ENCODE assay signal across 10 mouse cellular contexts in genomic region chr4:133197355-133197754, GRCm38 (mm10). TPM values are rescaled to one million over a fixed set of nuclear protein-coding genes. Genes with fewer than 3 reads are reported as not detected.
DNase-seq lines count a peak whose midpoint lies in the region; ATAC-seq and TF ChIP-seq lines count a peak whose summit lies in the region.
"Had no signal": no experiment of that assay in that cellular context is flagged by ENCODE, and none has a peak within 500 bp of the region (broad histone marks: within the 10 kb centered on the region; RNA-seq: fewer than 3 reads in every experiment).

No protein-coding gene starts in this region.

- peak overlapping the region; percentile 92 for H3K27ac ChIP-seq in heart, embryonic 12.5 days (ENCODE audit: poor library complexity, severe bottlenecking)
- H3K27ac ChIP-seq in thymus, adult 2 months (ENCODE audit: control insufficient read depth, insufficient read depth, low read length) = peak overlapping the region; percentile 33
- H3K27ac ChIP-seq in limb, embryonic 13.5 days = peak overlapping the region; percentile 93

- peaks cover 51% of the 10 kb centered on the region for H3K36me3 ChIP-seq in heart, embryonic 12.5 days
- H3K36me3 ChIP-seq in thymus, adult 2 months (ENCODE audit: control insufficient read depth, insufficient read depth, low read length) = peaks cover 35% of the 10 kb centered on the region
- peaks cover 45% of the 10 kb centered on the region for H3K36me3 ChIP-seq in limb, embryonic 13.5 days

- H3K4me1 ChIP-seq in heart, embryonic 12.5 days (replicated peaks) = peaks cover 60% of the 10 kb centered on the region
- peaks cover 27% of the 10 kb centered on the region for H3K4me1 ChIP-seq in thymus, adult 2 months (replicated peaks; ENCODE audit: control insufficient read depth, insufficient read depth, low read length)
- peaks cover 66% of the 10 kb centered on the region for H3K4me1 ChIP-seq in limb, embryonic 13.5 days

- no peak overlapping the region for H3K4me2 ChIP-seq in heart, embryonic 12.5 days
- H3K4me2 ChIP-seq in limb, embryonic 13.5 days (replicated peaks) = peak overlapping the region; percentile 38

- WGBS in heart, embryonic 12.5 days = 29% methylated on average over 5 of the region's 5 CpGs
- 90% methylated on average over 5 of the region's 5 CpGs for WGBS in thymus, adult 2 months
- WGBS in limb, embryonic 13.5 days = 8% methylated on average over 5 of the region's 5 CpGs

- no peak overlapping the region for H3K4me3 ChIP-seq in heart, embryonic 12.5 days
- H3K4me3 ChIP-seq in thymus, adult 2 months (ENCODE audit: control insufficient read depth, insufficient read depth, low read length) = no peak overlapping the region
- no peak overlapping the region for H3K4me3 ChIP-seq in limb, embryonic 13.5 days
- H3K4me3 ChIP-seq: megakaryocyte, embryonic 14.5 days had no signal

- no peak for DNase-seq in heart, adult 8-10 months (ENCODE audit: low spot score)
- DNase-seq in thymus, adult 2 months = no peak
- DNase-seq in thymus, postnatal 36 days = no peak
- no peak for DNase-seq in yolk sac, embryonic 10.5 days (ENCODE audit: low spot score)
- no peak for DNase-seq in adipocyte (ENCODE audit: low spot score)

- no peak for TF ChIP-seq CTCF in thymus, adult 2 months (IDR thresholded peaks at IDR 0.05; ENCODE audit: borderline replicate concordance, control insufficient read depth, extremely low read depth, insufficient read depth, low read length, poor library complexity)

- no peak for TF ChIP-seq POLR2A in thymus, adult 2 months (IDR thresholded peaks at IDR 0.05; ENCODE audit: control insufficient read depth, extremely low read depth, insufficient read depth, low read length, poor library complexity)

- ATAC-seq in heart, embryonic 12.5 days (ENCODE audit: insufficient number of reproducible peaks, low FRiP score) = no peak
- peak; percentile 22; the same call in 1 of the 2 replicates for ATAC-seq in limb, embryonic 13.5 days (ENCODE audit: low FRiP score, low read depth)
- no peak for ATAC-seq in erythroblast, adult 5-6 weeks (replicated peaks; ENCODE audit: low FRiP score, poor library complexity, severe bottlenecking)

- peak overlapping the region; percentile 49 for H3K9ac ChIP-seq in heart, embryonic 12.5 days
- peak overlapping the region; percentile 48 for H3K9ac ChIP-seq in limb, embryonic 13.5 days

- no peaks in the 10 kb centered on the region for H3K9me3 ChIP-seq in heart, embryonic 12.5 days (replicated peaks)
- H3K9me3 ChIP-seq in limb, embryonic 13.5 days = no peaks in the 10 kb centered on the region
- H3K9me3 ChIP-seq: megakaryocyte, embryonic 14.5 days had no signal

- H3K27me3 ChIP-seq in heart, embryonic 12.5 days (replicated peaks) = no peaks in the 10 kb centered on the region
- no peaks in the 10 kb centered on the region for H3K27me3 ChIP-seq in thymus, adult 2 months (ENCODE audit: control insufficient read depth, insufficient read depth, low read length)
- no peaks in the 10 kb centered on the region for H3K27me3 ChIP-seq in limb, embryonic 13.5 days
- H3K27me3 ChIP-seq: CH12.LX; megakaryocyte, embryonic 14.5 days had no signal

RNA-seq across cellular contexts. Expression of gene Cd164l2, which starts 14.6 kb away (rescaled TPM):
- 0.34 TPM in 1 of 2 replicates, not detected in the other for polyA plus RNA-seq in heart, embryonic 12.5 days (2016; fragmentation: Nextera tagmentation; extraction: Ambion mirVana)
- total RNA-seq in heart, adult 8-10 months (2022) = not detected
- polyA plus RNA-seq in thymus, adult 2 months (2012; rRNA removed) = 0.90 and 1.1 TPM in 2 replicates
- 2.8 and 5.9 TPM in 2 replicates for polyA plus RNA-seq in limb, embryonic 13.5 days (2015; fragmentation: Nextera tagmentation; extraction: Ambion mirVana)
- not detected in 2 replicates for total RNA-seq in erythroblast, adult 5-6 weeks (2015; ENCODE audit: low replicate concordance)
- not detected in 2 replicates for total RNA-seq in erythroblast, adult 5-6 weeks (2017; ENCODE audit: low replicate concordance)
- total RNA-seq: CH12.LX had no signal

RNA-seq across cellular contexts. Expression of gene Gpr3, which starts 15.0 kb away (rescaled TPM):
- 0.27 and 0.37 TPM in 2 replicates for polyA plus RNA-seq in heart, embryonic 12.5 days (2016; fragmentation: Nextera tagmentation; extraction: Ambion mirVana)
- total RNA-seq in heart, adult 8-10 months (2022) = not detected
- 0.15 TPM in 1 of 2 replicates, not detected in the other for polyA plus RNA-seq in thymus, adult 2 months (2012; rRNA removed)
- polyA plus RNA-seq in limb, embryonic 13.5 days (2015; fragmentation: Nextera tagmentation; extraction: Ambion mirVana) = 0.32 and 0.38 TPM in 2 replicates
- total RNA-seq in erythroblast, adult 5-6 weeks (2015; ENCODE audit: low replicate concordance) = not detected in 2 replicates
- not detected in 2 replicates for total RNA-seq in erythroblast, adult 5-6 weeks (2017; ENCODE audit: low replicate concordance)

RNA-seq across cellular contexts. Expression of gene Map3k6, which starts 43.3 kb away (rescaled TPM):
- 2.3 and 3.2 TPM in 2 replicates for polyA plus RNA-seq in heart, embryonic 12.5 days (2016; fragmentation: Nextera tagmentation; extraction: Ambion mirVana)
- total RNA-seq in heart, adult 8-10 months (2022) = 10 to 100 TPM; 14.8 to 21.8 (median 16.3) TPM
- 2.8 and 4.6 TPM in 2 replicates for polyA plus RNA-seq in thymus, adult 2 months (2012; rRNA removed)
- 2.4 and 2.6 TPM in 2 replicates for polyA plus RNA-seq in limb, embryonic 13.5 days (2015; fragmentation: Nextera tagmentation; extraction: Ambion mirVana)
- 0.96 and 4.6 TPM in 2 replicates for total RNA-seq in erythroblast, adult 5-6 weeks (2015; ENCODE audit: low replicate concordance)
- 0.42 TPM in 1 of 2 replicates, not detected in the other for total RNA-seq in erythroblast, adult 5-6 weeks (2017; ENCODE audit: low replicate concordance)

Comparison
In these comparisons a context has a peak if more than half of its experiments do, and no peak if none do; other contexts are left out.
1. H3K27ac ChIP-seq: peak in every context shown above with its lines; median percentile 93 in limb, embryonic 13.5 days; 92 in heart, embryonic 12.5 days; 33 in thymus, adult 2 months.